ENCODE assay signal across 8 mouse cellular contexts in the genomic region with DNA sequence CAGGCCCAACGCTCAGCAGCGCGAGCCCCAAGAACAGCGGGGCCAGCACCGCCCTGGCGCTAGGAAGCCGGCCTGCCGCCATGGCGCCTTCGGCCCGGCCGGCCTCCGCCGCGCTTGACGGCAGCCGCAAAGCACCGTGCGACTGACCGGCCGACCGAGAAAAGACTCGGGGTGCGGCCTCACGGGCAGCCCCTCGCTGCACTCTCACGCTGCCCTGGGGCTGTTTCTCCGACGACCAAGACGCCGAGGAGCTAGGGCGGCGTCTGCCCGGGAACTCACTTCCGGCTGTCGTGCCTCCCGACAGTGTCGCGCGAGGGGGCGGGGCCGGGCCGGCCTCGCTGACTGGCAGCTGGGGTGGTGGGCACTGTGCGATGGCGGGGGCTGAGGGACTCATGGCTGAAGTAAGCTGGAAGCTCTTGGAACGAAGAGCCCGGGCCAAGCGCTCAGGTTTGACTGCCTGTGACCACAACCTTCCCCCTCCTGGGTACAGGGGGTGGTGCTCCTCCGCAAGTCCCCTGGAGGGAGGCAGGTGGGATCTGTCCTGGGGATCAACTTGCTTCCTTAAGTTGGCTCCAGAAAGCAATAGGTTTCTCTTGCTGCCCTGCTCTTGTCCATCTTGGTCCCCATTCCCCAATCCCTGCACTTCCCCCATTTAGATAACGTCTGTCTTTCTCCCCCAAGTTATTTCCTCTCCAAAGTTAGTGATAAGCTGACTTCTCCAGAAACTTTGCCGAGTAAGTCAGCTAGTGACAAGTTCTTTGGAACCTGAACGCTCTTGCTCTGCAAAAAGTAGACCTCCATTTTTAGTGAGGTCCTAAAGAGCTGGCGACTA. TPM values are rescaled to one million over a fixed set of nuclear protein-coding genes. Genes with fewer than 3 reads are reported as not detected.
DNase-seq lines count a peak whose midpoint lies in the region; ATAC-seq and TF ChIP-seq lines count a peak whose summit lies in the region.

A gene (minus strand): TSS at position 265 of the 832 bp plus-strand sequence.
A gene (plus strand): TSS at position 303 of the 832 bp plus-strand sequence.

- H3K9me3 ChIP-seq in heart, embryonic 10.5 days, result no peaks in the 10 kb centered on the region
- H3K9me3 ChIP-seq in kidney, embryonic 15.5 days (replicated peaks), result no peaks in the 10 kb centered on the region

- H3K9ac ChIP-seq in kidney, embryonic 15.5 days, result peak within 1 kb of the TSS; percentile 89

- H3K36me3 ChIP-seq in heart, embryonic 10.5 days, result peaks cover 19% of the 10 kb centered on the region
- peaks cover 19% of the 10 kb centered on the region for H3K36me3 ChIP-seq in kidney, embryonic 15.5 days

- under 1% methylated on average over 54 of the region's 54 CpGs for WGBS in heart, embryonic 10.5 days
- WGBS in kidney, embryonic 15.5 days, result under 1% methylated on average over 53 of the region's 54 CpGs

- peak within 1 kb of the TSS; percentile 86 for H3K4me3 ChIP-seq in bone marrow macrophage, adult 2 months (ENCODE audit: insufficient read depth, low read length)
- peak within 1 kb of the TSS; percentile 71 for H3K4me3 ChIP-seq in embryonic fibroblast, embryonic 13.5 days (ENCODE audit: insufficient read depth, low read length)
- peak within 1 kb of the TSS; percentile 95 for H3K4me3 ChIP-seq in heart, embryonic 10.5 days
- peak within 1 kb of the TSS; percentile 92 for H3K4me3 ChIP-seq in kidney, embryonic 15.5 days (replicated peaks)

- peaks cover 3% of the 10 kb centered on the region; the same call in 1 of the 2 replicates for H3K4me1 ChIP-seq in bone marrow macrophage, adult 2 months (ENCODE audit: control insufficient read depth, insufficient read depth, low read length)
- no peaks in the 10 kb centered on the region for H3K4me1 ChIP-seq in embryonic fibroblast, embryonic 13.5 days (ENCODE audit: control insufficient read depth, insufficient read depth, low read length)
- H3K4me1 ChIP-seq in heart, embryonic 10.5 days, result peaks cover 11% of the 10 kb centered on the region
- peaks cover 11% of the 10 kb centered on the region for H3K4me1 ChIP-seq in kidney, embryonic 15.5 days

- peak within 1 kb of the TSS; percentile 77 for H3K4me2 ChIP-seq in kidney, embryonic 15.5 days

- peak; percentile 95 for DNase-seq in A20 (ENCODE audit: low read depth, low spot score)
- peak; percentile 96 for DNase-seq in heart, embryonic 10.5 days (ENCODE audit: low spot score)
- DNase-seq in liver, result peak; percentile 91
- DNase-seq in spleen, postnatal 4 days (ENCODE audit: low spot score in 2 of 2), result peak; percentile 89 to 96

- TF ChIP-seq CTCF in bone marrow macrophage, adult 2 months (IDR thresholded peaks at IDR 0.05; ENCODE audit: low read depth, low read length), result no peak
- no peak for TF ChIP-seq CTCF in embryonic fibroblast, embryonic 13.5 days (IDR thresholded peaks at IDR 0.05; ENCODE audit: borderline replicate concordance, insufficient read depth, low read length)

- TF ChIP-seq POLR2A in bone marrow macrophage, adult 2 months (IDR thresholded peaks at IDR 0.05; ENCODE audit: borderline replicate concordance, low read depth, low read length), result peak; percentile 20; the same call in 1 of the 2 replicates
- peak; percentile 60 for TF ChIP-seq POLR2A in embryonic fibroblast, embryonic 13.5 days (IDR thresholded peaks at IDR 0.05; ENCODE audit: low read depth, low read length)

- no peaks in the 10 kb centered on the region for H3K27me3 ChIP-seq in heart, embryonic 10.5 days (ENCODE audit: insufficient read depth, poor library complexity, severe bottlenecking)
- no peaks in the 10 kb centered on the region for H3K27me3 ChIP-seq in kidney, embryonic 15.5 days

- peak within 1 kb of the TSS; percentile 93 for H3K27ac ChIP-seq in bone marrow macrophage, adult 2 months (ENCODE audit: insufficient read depth, low read depth, low read length)
- peak within 1 kb of the TSS; percentile 86 for H3K27ac ChIP-seq in embryonic fibroblast, embryonic 13.5 days (ENCODE audit: insufficient read depth, low read length)
- H3K27ac ChIP-seq in heart, embryonic 10.5 days, result peak within 1 kb of the TSS; percentile 99
- peak within 1 kb of the TSS; percentile 97 for H3K27ac ChIP-seq in kidney, embryonic 15.5 days

- peak; percentile 97 for ATAC-seq in kidney, embryonic 15.5 days (replicated peaks; ENCODE audit: low FRiP score)
- peak; percentile 78 for ATAC-seq in monocyte, adult 5-6 weeks (replicated peaks; ENCODE audit: insufficient number of reproducible peaks, low FRiP score, low TSS enrichment, poor library complexity, severe bottlenecking)

RNA-seq across cellular contexts. Expression of the first gene that starts in this region (rescaled TPM):
- polyA plus RNA-seq in bone marrow macrophage, adult 2 months (2012; ENCODE audit: insufficient read depth, insufficient read length, missing spikeins), result 45.8 and 48.0 TPM in 2 replicates
- polyA plus RNA-seq in embryonic fibroblast, embryonic 13.5 days (2011; ENCODE audit: insufficient read length, low read depth, missing spikeins), result 80.8 and 85.4 TPM in 2 replicates
- 59.5 and 73.7 TPM in 2 replicates for polyA plus RNA-seq in heart, embryonic 10.5 days (2016; fragmentation: Nextera tagmentation; extraction: Ambion mirVana)
- polyA plus RNA-seq in kidney, embryonic 15.5 days (2015; fragmentation: Nextera tagmentation; extraction: Ambion mirVana), result 80.3 and 81.1 TPM in 2 replicates
- total RNA-seq in monocyte, adult 5-6 weeks (2017), result 39.3 to 47.3 TPM (median 41.7 TPM) in 3 replicates

RNA-seq across cellular contexts. Expression of the second gene that starts in this region (rescaled TPM):
- polyA plus RNA-seq in bone marrow macrophage, adult 2 months (2012; ENCODE audit: insufficient read depth, insufficient read length, missing spikeins), result 19.4 and 29.6 TPM in 2 replicates
- 27.4 and 45.6 TPM in 2 replicates for polyA plus RNA-seq in embryonic fibroblast, embryonic 13.5 days (2011; ENCODE audit: insufficient read length, low read depth, missing spikeins)
- 51.4 and 56.2 TPM in 2 replicates for polyA plus RNA-seq in heart, embryonic 10.5 days (2016; fragmentation: Nextera tagmentation; extraction: Ambion mirVana)
- 54.3 and 55.0 TPM in 2 replicates for polyA plus RNA-seq in kidney, embryonic 15.5 days (2015; fragmentation: Nextera tagmentation; extraction: Ambion mirVana)
- 10.3 to 27.5 TPM (median 25.3 TPM) in 3 replicates for total RNA-seq in monocyte, adult 5-6 weeks (2017)

Comparison
In these comparisons a context has a peak if more than half of its experiments do, and no peak if none do; other contexts are left out.
1. Peak in every context shown above with its lines: DNase-seq, ATAC-seq, H3K4me3 ChIP-seq and H3K27ac ChIP-seq.